Mouse (Mus musculus) thymus, adult 2 months (tissue): Measurements from ENCODE around the gene Usb1.

Source experiments
- CTCF ChIP-seq: fragments of 200-500 bp; IDR thresholded peaks from 2 replicates; pipeline ENCODE4 v1.5.1; 2012; ENCODE audit warnings: mild to moderate bottlenecking, control low read depth, low read length, moderate library complexity, borderline replicate concordance; ENCODE audit not compliant: control insufficient read depth, poor library complexity, insufficient read depth; ENCODE audit errors: extremely low read depth
- POLR2A ChIP-seq: fragments of 200-500 bp; IDR thresholded peaks from 2 replicates; pipeline ENCODE4 v1.6.1; 2012; ENCODE audit warnings: mild to moderate bottlenecking, low read length, control low read depth, moderate library complexity; ENCODE audit not compliant: control insufficient read depth, poor library complexity, insufficient read depth; ENCODE audit errors: extremely low read depth

DNA sequence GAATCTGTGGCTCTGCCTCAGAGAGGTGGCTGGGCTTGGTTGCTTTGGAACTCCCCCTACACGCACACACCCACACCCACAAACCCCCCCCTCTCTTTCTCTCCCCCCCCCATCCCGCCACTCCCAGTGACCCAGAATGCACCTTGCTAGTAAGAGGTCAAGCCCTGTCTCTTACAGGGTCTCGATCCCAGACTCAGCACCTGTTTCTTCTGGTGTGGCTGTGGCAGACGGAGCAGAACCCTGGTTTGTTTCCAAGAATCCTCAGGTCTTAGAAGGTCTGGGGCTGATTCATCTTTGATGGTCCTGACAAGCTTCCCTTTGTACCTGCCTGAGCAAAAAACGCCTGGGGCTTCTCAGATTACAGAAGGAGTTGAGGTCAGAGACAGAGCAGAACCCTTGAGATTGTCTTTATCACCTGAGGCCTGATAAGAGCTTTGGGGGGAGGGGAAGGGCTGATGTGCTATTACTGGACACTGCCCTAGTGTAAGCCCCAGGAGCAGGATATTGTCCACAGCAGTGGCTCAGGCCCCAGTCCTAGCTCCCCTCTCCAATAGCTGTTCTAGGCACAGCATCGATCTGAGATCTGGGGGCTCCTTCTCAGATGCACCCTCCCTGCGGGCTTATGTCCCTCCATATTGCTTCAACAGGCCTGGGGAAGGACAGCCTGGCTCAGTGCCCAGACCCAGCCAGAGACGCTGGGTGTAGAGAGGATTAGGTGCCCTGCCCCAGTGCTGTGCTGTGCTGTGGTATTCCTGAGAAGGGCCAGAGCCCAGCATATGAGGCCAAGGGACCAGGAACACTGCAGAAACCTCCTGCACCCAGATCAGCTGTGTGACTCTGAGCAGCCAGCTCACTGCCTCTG is 26.7 kb downstream of the Usb1 start:
- TF ChIP-seq POLR2A (no peak), CTCF (no peak)
